Mouse (Mus musculus): Measurements from ENCODE around the gene Smyd4. TPM values are rescaled to one million over a fixed set of nuclear protein-coding genes. Genes with fewer than 3 reads are reported as not detected.

Gene Smyd4
- polyA plus RNA-seq, 1 experiment from 2014 or later, result 12.8 TPM

GRCm38 (mm10) chr11:75404801-75405200, 56.6 kb downstream of the Smyd4 start:
- 92% methylated on average over 6 of the region's 6 CpGs for WGBS
- H3K9ac ChIP-seq, result no peak overlapping the region
- H3K4me1 ChIP-seq (replicated peaks), result peaks cover 3% of the 10 kb centered on the region
- no peak overlapping the region for H3K27ac ChIP-seq (replicated peaks)
- H3K27me3 ChIP-seq, result no peaks in the 10 kb centered on the region
- no peak overlapping the region for H3K4me2 ChIP-seq
- 0 out of 2 replicates have a peak, but pooled peaks cover 3% of the 10 kb centered on the region for H3K36me3 ChIP-seq
- no peak for ATAC-seq (ENCODE audit: low read depth)
- H3K4me3 ChIP-seq, result no peak overlapping the region
- no peaks in the 10 kb centered on the region for H3K9me3 ChIP-seq

GRCm38 (mm10) chr11:75406104-75406503, 57.9 kb downstream of the Smyd4 start:
- Histone ChIP-seq H3K27ac (replicated peaks) (no peak overlapping the region), H3K27me3 (no peaks in the 10 kb centered on the region), H3K4me3 (no peak overlapping the region), H3K36me3 (0 out of 2 replicates have a peak, but pooled peaks cover 3% of the 10 kb centered on the region), H3K9me3 (no peaks in the 10 kb centered on the region), H3K4me1 (replicated peaks) (peaks cover 3% of the 10 kb centered on the region), H3K4me2 (no peak overlapping the region), H3K9ac (no peak overlapping the region)
- no peak for ATAC-seq (ENCODE audit: low read depth)
- WGBS, result 56% methylated on average over 4 of the region's 4 CpGs

GRCm38 (mm10) chr11:75406865-75407264, 58.6 kb downstream of the Smyd4 start:
- Histone ChIP-seq H3K4me3 (no peak overlapping the region), H3K4me2 (no peak overlapping the region), H3K4me1 (replicated peaks) (peaks cover 3% of the 10 kb centered on the region), H3K9ac (no peak overlapping the region), H3K36me3 (0 out of 2 replicates have a peak, but pooled peaks cover 3% of the 10 kb centered on the region), H3K27me3 (no peaks in the 10 kb centered on the region), H3K9me3 (no peaks in the 10 kb centered on the region), H3K27ac (replicated peaks) (no peak overlapping the region)
- WGBS, result 41% methylated on average over 3 of the region's 3 CpGs
- no peak for ATAC-seq (ENCODE audit: low read depth)

GRCm38 (mm10) chr11:75409679-75410575, 61.7 kb downstream of the Smyd4 start:
- Histone ChIP-seq H3K4me2 (no peak overlapping the region), H3K9me3 (no peaks in the 10 kb centered on the region), H3K4me3 (no peak overlapping the region), H3K4me1 (replicated peaks) (peaks cover under 1% of the 10 kb centered on the region), H3K27me3 (no peaks in the 10 kb centered on the region), H3K27ac (replicated peaks) (peak overlapping the region; percentile 46; the same call in 1 of the 2 replicates), H3K9ac (no peak overlapping the region), H3K36me3 (no peaks in the 10 kb centered on the region)
- WGBS, result 80% methylated on average over 17 of the region's 17 CpGs
- ATAC-seq (ENCODE audit: low read depth), result no peak

GRCm38 (mm10) chr11:75410591-75410990, 62.4 kb downstream of the Smyd4 start:
- ATAC-seq (ENCODE audit: low read depth), result no peak
- Histone ChIP-seq H3K4me1 (replicated peaks) (peaks cover 7% of the 10 kb centered on the region), H3K36me3 (no peaks in the 10 kb centered on the region), H3K9me3 (no peaks in the 10 kb centered on the region), H3K4me2 (no peak overlapping the region), H3K27ac (replicated peaks) (no peak overlapping the region), H3K27me3 (no peaks in the 10 kb centered on the region), H3K9ac (no peak overlapping the region), H3K4me3 (no peak overlapping the region)
- WGBS, result 93% methylated on average over 7 of the region's 7 CpGs

- H3K27me3 ChIP-seq, result no peaks in the 10 kb centered on the region
- no peak overlapping the region for H3K27ac ChIP-seq (replicated peaks)
- H3K4me1 ChIP-seq (replicated peaks), result peaks cover 8% of the 10 kb centered on the region
- no peak overlapping the region for H3K4me2 ChIP-seq
- ATAC-seq (ENCODE audit: low read depth), result no peak
- H3K36me3 ChIP-seq, result no peaks in the 10 kb centered on the region
- no peak overlapping the region for H3K9ac ChIP-seq
- H3K9me3 ChIP-seq, result no peaks in the 10 kb centered on the region
- no peak overlapping the region for H3K4me3 ChIP-seq
- 44% methylated on average over 7 of the region's 7 CpGs for WGBS
Observed at GRCm38 (mm10) chr11:75415096-75415495, 66.9 kb downstream of the Smyd4 start.

- no peak overlapping the region for H3K27ac ChIP-seq (replicated peaks)
- H3K27me3 ChIP-seq, result no peaks in the 10 kb centered on the region
- 91% methylated on average over 13 of the region's 13 CpGs for WGBS
- no peaks in the 10 kb centered on the region for H3K9me3 ChIP-seq
- ATAC-seq (ENCODE audit: low read depth), result no peak
- H3K4me1 ChIP-seq (replicated peaks), result peaks cover 8% of the 10 kb centered on the region
- H3K9ac ChIP-seq, result no peak overlapping the region
- no peak overlapping the region for H3K4me2 ChIP-seq
- no peak overlapping the region for H3K4me3 ChIP-seq
- H3K36me3 ChIP-seq, result no peaks in the 10 kb centered on the region
Observed at GRCm38 (mm10) chr11:75415994-75416393, 67.8 kb downstream of the Smyd4 start.

GRCm38 (mm10) chr11:75420037-75420436, 71.8 kb downstream of the Smyd4 start:
- no peaks in the 10 kb centered on the region for H3K27me3 ChIP-seq
- 83% methylated on average over 7 of the region's 7 CpGs for WGBS
- no peak overlapping the region for H3K27ac ChIP-seq (replicated peaks)

GRCm38 (mm10) chr11:75420810-75421374, 72.7 kb downstream of the Smyd4 start:
- Histone ChIP-seq H3K9me3 (no peaks in the 10 kb centered on the region), H3K9ac (no peak overlapping the region), H3K4me1 (replicated peaks) (no peaks in the 10 kb centered on the region), H3K27ac (replicated peaks) (no peak overlapping the region), H3K27me3 (no peaks in the 10 kb centered on the region), H3K36me3 (no peaks in the 10 kb centered on the region), H3K4me3 (no peak overlapping the region), H3K4me2 (no peak overlapping the region; the same call in 1 of the 2 replicates)
- 68% methylated on average over 5 of the region's 5 CpGs for WGBS
- no peak for ATAC-seq (ENCODE audit: low read depth)

More at GRCm38 (mm10) chr11:75420037-75420436, 71.8 kb downstream of the Smyd4 start:
- no peak overlapping the region for H3K4me3 ChIP-seq
- ATAC-seq (ENCODE audit: low read depth), result no peak
- H3K9me3 ChIP-seq, result no peaks in the 10 kb centered on the region
- no peak overlapping the region for H3K9ac ChIP-seq
- H3K4me2 ChIP-seq, result no peak overlapping the region
- H3K4me1 ChIP-seq (replicated peaks), result peaks cover 6% of the 10 kb centered on the region
- H3K36me3 ChIP-seq, result no peaks in the 10 kb centered on the region

- Histone ChIP-seq H3K9me3 (no peaks in the 10 kb centered on the region), H3K27ac (replicated peaks) (no peak overlapping the region), H3K36me3 (no peaks in the 10 kb centered on the region), H3K4me3 (peak overlapping the region; percentile 27), H3K9ac (peak overlapping the region; percentile 42; the same call in 1 of the 2 replicates), H3K4me1 (replicated peaks) (no peaks in the 10 kb centered on the region), H3K4me2 (peak overlapping the region; percentile 29), H3K27me3 (no peaks in the 10 kb centered on the region)
- ATAC-seq (ENCODE audit: low read depth), result no peak
- 42% methylated on average over 6 of the region's 6 CpGs for WGBS
Observed at GRCm38 (mm10) chr11:75421375-75422012, 73.3 kb downstream of the Smyd4 start.

- 46% methylated on average over 10 of the region's 10 CpGs for WGBS
- H3K4me1 ChIP-seq (replicated peaks), result no peaks in the 10 kb centered on the region
- H3K36me3 ChIP-seq, result no peaks in the 10 kb centered on the region
- peak within 1 kb of the TSS; percentile 42; the same call in 1 of the 2 replicates for H3K9ac ChIP-seq
- no peak within 1 kb of the TSS for H3K27ac ChIP-seq (replicated peaks)
- no peaks in the 10 kb centered on the region for H3K9me3 ChIP-seq
- H3K4me2 ChIP-seq, result peak within 1 kb of the TSS; percentile 29
- no peaks in the 10 kb centered on the region for H3K27me3 ChIP-seq
- peak within 1 kb of the TSS; percentile 27 for H3K4me3 ChIP-seq
- no peak for ATAC-seq (ENCODE audit: low read depth)
Observed at GRCm38 (mm10) chr11:75422013-75422792, 74.0 kb downstream of the Smyd4 start, which contains the start of gene Serpinf1. Serpinf1 (minus strand) TSS chr11:75422701.

All from neural tube, embryonic 13.5 days (tissue).